Mouse (Mus musculus): ENCODE results near the gene Theg.

Gene Theg

GRCm38 (mm10) chr10:79555238-79555724 lies 31.9 kb downstream of the Theg start:
- no peak for DNase-seq (ENCODE audit: low read depth)

GRCm38 (mm10) chr10:79554330-79555237 lies 32.5 kb downstream of the Theg start, which contains the start of gene Mier2:
Gene Mier2 (minus strand): TSS chr10:79555199.
- peak; percentile 88 for DNase-seq (ENCODE audit: low read depth)

- DNase-seq (ENCODE audit: low read depth): no peak
Measured at GRCm38 (mm10) chr10:79553691-79554090, 33.4 kb downstream of the Theg start.

GRCm38 (mm10) chr10:79553176-79553575 lies 34.0 kb downstream of the Theg start:
- no peak for DNase-seq (ENCODE audit: low read depth)

- no peak for DNase-seq (ENCODE audit: low read depth)
Measured at GRCm38 (mm10) chr10:79552531-79552930, 34.6 kb downstream of the Theg start.

GRCm38 (mm10) chr10:79550366-79550765 lies 36.8 kb downstream of the Theg start:
- no peak for DNase-seq (ENCODE audit: low read depth)

- DNase-seq (ENCODE audit: low read depth): no peak
Measured at GRCm38 (mm10) chr10:79548971-79549723, 38.0 kb downstream of the Theg start.

GRCm38 (mm10) chr10:79548546-79548945 lies 38.6 kb downstream of the Theg start:
- no peak for DNase-seq (ENCODE audit: low read depth)

GRCm38 (mm10) chr10:79547148-79547675 lies 39.9 kb downstream of the Theg start:
- no peak for DNase-seq (ENCODE audit: low read depth)

- no peak for DNase-seq (ENCODE audit: low read depth)
Measured at GRCm38 (mm10) chr10:79546483-79546882, 40.6 kb downstream of the Theg start.

GRCm38 (mm10) chr10:79545891-79546290 lies 41.2 kb downstream of the Theg start:
- DNase-seq (ENCODE audit: low read depth): no peak

GRCm38 (mm10) chr10:79544631-79545030 lies 42.5 kb downstream of the Theg start:
- DNase-seq (ENCODE audit: low read depth): no peak

GRCm38 (mm10) chr10:79543884-79544597 lies 43.1 kb downstream of the Theg start:
- DNase-seq (ENCODE audit: low read depth): no peak

GRCm38 (mm10) chr10:79542171-79542570 lies 45.0 kb downstream of the Theg start:
- DNase-seq (ENCODE audit: low read depth): no peak

GRCm38 (mm10) chr10:79541522-79541921 lies 45.6 kb downstream of the Theg start:
- no peak for DNase-seq (ENCODE audit: low read depth)

GRCm38 (mm10) chr10:79540746-79541145 lies 46.4 kb downstream of the Theg start:
- DNase-seq (ENCODE audit: low read depth): no peak

- no peak for DNase-seq (ENCODE audit: low read depth)
Measured at GRCm38 (mm10) chr10:79539701-79540495, 47.2 kb downstream of the Theg start.

- DNase-seq (ENCODE audit: low read depth): no peak
Measured at GRCm38 (mm10) chr10:79538873-79539272, 48.3 kb downstream of the Theg start.

- DNase-seq (ENCODE audit: low read depth): no peak
Measured at GRCm38 (mm10) chr10:79538323-79538722, 48.8 kb downstream of the Theg start.

- DNase-seq (ENCODE audit: low read depth): no peak
Measured at GRCm38 (mm10) chr10:79537781-79538180, 49.4 kb downstream of the Theg start.

GRCm38 (mm10) chr10:79537271-79537670 lies 49.9 kb downstream of the Theg start:
- no peak for DNase-seq (ENCODE audit: low read depth)

Data from naive thymus-derived CD4-positive, alpha-beta T cell, adult 2 months (primary cell).